Mouse (Mus musculus) E14TG2a.4 (cell line): ENCODE data around the gene Hmga1b.

Experiments
- CTCF ChIP-seq: conservative IDR thresholded peaks from 2 replicates; pipeline ENCODE4 v1.5.1; 2014; ENCODE audit warnings: low read length
- POU5F1 ChIP-seq: IDR thresholded peaks from 2 replicates; pipeline ENCODE4 v1.6.1; 2014; ENCODE audit warnings: low read length, borderline replicate concordance

GRCm38 (mm10) chr11:120798244-120798643, 35.6 kb downstream of the Hmga1b start:
- TF ChIP-seq CTCF, result no peak
- no peak for TF ChIP-seq POU5F1
